20 mouse cellular contexts compared by ENCODE assay signal in genomic region chr11:23977096-23977495, GRCm38 (mm10).
A peak's percentile ranks its signal among the peaks of the same experiment; 100 is the strongest.
DNase-seq lines count a peak whose midpoint lies in the region; ATAC-seq lines count a peak whose summit lies in the region.
"Had no signal": no experiment of that assay in that cellular context is flagged by ENCODE, and none has a peak within 500 bp of the region (broad histone marks: within the 10 kb centered on the region; RNA-seq: fewer than 3 reads in every experiment).

No protein-coding gene starts in this region.

- no peak overlapping the region for H3K4me3 ChIP-seq in forebrain, embryonic 11.5 days (ENCODE audit: low read depth, low read length)
- no peak overlapping the region for H3K4me3 ChIP-seq in forebrain, embryonic 10.5 days
- H3K4me3 ChIP-seq in midbrain, embryonic 14.5 days (replicated peaks; ENCODE audit: low read depth, low read length), result no peak overlapping the region
- H3K4me3 ChIP-seq: erythroblast, embryonic 14.5 days; heart, embryonic 10.5 days; hindbrain, embryonic 13.5 days; midbrain, embryonic 12.5 days had no signal

- H3K4me2 ChIP-seq in forebrain, embryonic 11.5 days (ENCODE audit: low read depth, low read length, severe bottlenecking), result no peak overlapping the region
- H3K4me2 ChIP-seq in midbrain, embryonic 14.5 days (ENCODE audit: low read length), result no peak overlapping the region
- H3K4me2 ChIP-seq: hindbrain, embryonic 13.5 days; midbrain, embryonic 12.5 days had no signal

- no peaks in the 10 kb centered on the region for H3K9me3 ChIP-seq in forebrain, embryonic 11.5 days (ENCODE audit: control insufficient read depth, low read length)
- no peaks in the 10 kb centered on the region for H3K9me3 ChIP-seq in forebrain, embryonic 10.5 days
- H3K9me3 ChIP-seq in midbrain, embryonic 14.5 days (ENCODE audit: control insufficient read depth, low read length), result no peaks in the 10 kb centered on the region
- H3K9me3 ChIP-seq: heart, embryonic 10.5 days; hindbrain, embryonic 13.5 days; midbrain, embryonic 12.5 days had no signal

- WGBS in forebrain, embryonic 11.5 days, result 88% methylated on average over 8 of the region's 8 CpGs
- 87% methylated on average over 8 of the region's 8 CpGs for WGBS in forebrain, embryonic 10.5 days
- WGBS in midbrain, embryonic 14.5 days, result 86% methylated on average over 8 of the region's 8 CpGs

- no peak for ATAC-seq in forebrain, embryonic 11.5 days (replicated peaks; ENCODE audit: low FRiP score)
- ATAC-seq in midbrain, embryonic 14.5 days (ENCODE audit: low FRiP score, low TSS enrichment), result no peak
- ATAC-seq: CD4-positive, CD25-positive, alpha-beta regulatory T cell, adult 4 months; forebrain, postnatal 0 days had no signal

- no peaks in the 10 kb centered on the region for H3K27me3 ChIP-seq in forebrain, embryonic 11.5 days (ENCODE audit: control insufficient read depth, insufficient read depth, low read length)
- H3K27me3 ChIP-seq in forebrain, embryonic 10.5 days (ENCODE audit: poor library complexity, severe bottlenecking), result peaks cover 29% of the 10 kb centered on the region
- no peaks in the 10 kb centered on the region; the same call in 1 of the 2 replicates for H3K27me3 ChIP-seq in midbrain, embryonic 14.5 days (ENCODE audit: control insufficient read depth, insufficient read depth, low read length)
- H3K27me3 ChIP-seq: hindbrain, embryonic 13.5 days had no signal

- no peaks in the 10 kb centered on the region for H3K4me1 ChIP-seq in forebrain, embryonic 11.5 days (replicated peaks; ENCODE audit: control insufficient read depth, insufficient read depth, low read length)
- H3K4me1 ChIP-seq in forebrain, embryonic 10.5 days, result no peaks in the 10 kb centered on the region
- no peaks in the 10 kb centered on the region for H3K4me1 ChIP-seq in midbrain, embryonic 14.5 days (ENCODE audit: control insufficient read depth, insufficient read depth, low read length)
- H3K4me1 ChIP-seq: heart, embryonic 10.5 days; hindbrain, embryonic 13.5 days; midbrain, embryonic 12.5 days had no signal

- peak; percentile 39 for DNase-seq in right cerebral cortex, adult 18-20 months
- DNase-seq in right cerebral cortex, postnatal 4 days, result no peak
- DNase-seq in gonadal fat pad, adult 2 months (ENCODE audit: low read depth), result peak; percentile 66
- DNase-seq in right cerebral cortex, adult 2 months (ENCODE audit: low spot score in 2 of 2), result peak; percentile 29 to 31
- DNase-seq in forebrain, embryonic 11.5 days (ENCODE audit: low spot score), result no peak
- no peak for DNase-seq in forebrain, embryonic 10.5 days (ENCODE audit: extremely low spot score, low spot score)
- DNase-seq in midbrain, embryonic 14.5 days, result no peak
- DNase-seq: cerebellum, postnatal 25 days; forebrain, postnatal 0 days; gastrocnemius, postnatal 14 days; heart, postnatal 10 days; kidney, adult 9 months; kidney, postnatal 4 days; lung, adult 2 months; lung, postnatal 36 days had no signal

- H3K27ac ChIP-seq in forebrain, embryonic 11.5 days (ENCODE audit: low read depth, low read length), result no peak overlapping the region
- H3K27ac ChIP-seq in forebrain, embryonic 10.5 days, result no peak overlapping the region
- no peak overlapping the region for H3K27ac ChIP-seq in midbrain, embryonic 14.5 days (replicated peaks; ENCODE audit: low read depth, low read length)
- H3K27ac ChIP-seq: heart, embryonic 10.5 days; hindbrain, embryonic 13.5 days; midbrain, embryonic 12.5 days had no signal

- no peak overlapping the region for H3K9ac ChIP-seq in forebrain, embryonic 11.5 days (ENCODE audit: low read length)
- H3K9ac ChIP-seq in midbrain, embryonic 14.5 days (replicated peaks; ENCODE audit: low read length), result no peak overlapping the region
- H3K9ac ChIP-seq: forebrain, postnatal 0 days; hindbrain, embryonic 13.5 days; midbrain, embryonic 12.5 days had no signal

- no peaks in the 10 kb centered on the region for H3K36me3 ChIP-seq in forebrain, embryonic 11.5 days (ENCODE audit: control insufficient read depth, insufficient read depth, low read length)
- H3K36me3 ChIP-seq in forebrain, embryonic 10.5 days (replicated peaks), result no peaks in the 10 kb centered on the region
- no peaks in the 10 kb centered on the region for H3K36me3 ChIP-seq in midbrain, embryonic 14.5 days (ENCODE audit: control insufficient read depth, insufficient read depth, low read length)
- H3K36me3 ChIP-seq: heart, embryonic 10.5 days; hindbrain, embryonic 13.5 days; midbrain, embryonic 12.5 days had no signal

Comparison
In these comparisons a context has a peak if more than half of its experiments do, and no peak if none do; other contexts are left out.
1. DNase-seq: peak in right cerebral cortex, adult 18-20 months (single experiment), gonadal fat pad, adult 2 months (single experiment) and right cerebral cortex, adult 2 months (2 of 2); none in right cerebral cortex, postnatal 4 days (single experiment), forebrain, embryonic 11.5 days (single experiment), forebrain, embryonic 10.5 days (single experiment) and midbrain, embryonic 14.5 days (single experiment).